Mouse (Mus musculus) spleen, postnatal 36 days (tissue): ENCODE measurements around the gene Hist1h4h.
"Not testable (repeated sequence)": the region's sequence is repeated elsewhere in the genome, so short reads cannot be mapped to it uniquely, and the experiment has no call there.

Source experiments
- DNase-seq, 2 experiments: peaks; one replicate each; pipeline ENCODE4 v3.0.0; 2022; ENCODE audit warnings: low spot score in 2 of 2, mixed read lengths in 1 of 2

The Hist1h4h gene

GRCm38 (mm10) chr13:23534368-23535131 is 3.7 kb downstream of the Hist1h4h start:
- DNase-seq, result no peak

DNA sequence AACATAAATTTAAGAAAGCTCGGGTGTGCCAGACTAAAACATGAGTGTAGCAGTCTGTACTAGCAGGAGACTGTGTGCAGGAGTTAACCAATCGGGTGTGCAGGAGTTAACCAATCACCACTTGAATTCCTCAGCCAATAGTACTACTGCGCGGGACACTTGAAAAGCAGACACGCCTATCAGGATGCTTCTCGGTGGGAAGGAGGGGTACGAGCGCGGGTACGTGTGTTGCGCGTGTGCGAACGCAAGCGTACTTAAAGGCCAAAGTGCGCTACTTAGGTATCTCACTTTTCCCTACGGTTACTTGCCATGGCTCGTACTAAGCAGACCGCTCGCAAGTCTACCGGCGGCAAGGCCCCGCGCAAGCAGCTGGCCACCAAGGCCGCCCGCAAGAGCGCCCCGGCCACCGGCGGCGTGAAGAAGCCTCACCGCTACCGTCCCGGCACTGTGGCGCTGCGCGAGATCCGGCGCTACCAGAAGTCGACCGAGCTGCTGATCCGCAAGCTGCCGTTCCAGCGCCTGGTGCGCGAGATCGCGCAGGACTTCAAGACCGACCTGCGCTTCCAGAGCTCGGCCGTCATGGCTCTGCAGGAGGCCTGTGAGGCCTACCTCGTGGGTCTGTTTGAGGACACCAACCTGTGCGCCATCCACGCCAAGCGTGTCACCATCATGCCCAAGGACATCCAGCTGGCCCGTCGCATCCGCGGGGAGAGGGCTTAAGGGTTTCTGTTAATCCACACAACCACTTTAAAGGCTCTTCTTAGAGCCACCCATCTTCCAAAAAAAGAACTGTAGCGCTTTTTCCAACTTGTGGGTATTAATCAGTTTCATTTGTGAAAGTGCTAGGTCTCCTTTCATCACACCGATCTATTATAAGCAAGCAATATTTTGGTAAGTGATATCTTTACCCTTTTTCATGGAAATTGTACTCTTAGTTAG is 4.6 kb downstream of the Hist1h4h start, which contains the start of gene Hist1h3g:
Gene Hist1h3g, plus strand, starts transcription at position 286 of the 939 bp plus-strand sequence.
- DNase-seq, result peak; percentile 87 to 92

DNA sequence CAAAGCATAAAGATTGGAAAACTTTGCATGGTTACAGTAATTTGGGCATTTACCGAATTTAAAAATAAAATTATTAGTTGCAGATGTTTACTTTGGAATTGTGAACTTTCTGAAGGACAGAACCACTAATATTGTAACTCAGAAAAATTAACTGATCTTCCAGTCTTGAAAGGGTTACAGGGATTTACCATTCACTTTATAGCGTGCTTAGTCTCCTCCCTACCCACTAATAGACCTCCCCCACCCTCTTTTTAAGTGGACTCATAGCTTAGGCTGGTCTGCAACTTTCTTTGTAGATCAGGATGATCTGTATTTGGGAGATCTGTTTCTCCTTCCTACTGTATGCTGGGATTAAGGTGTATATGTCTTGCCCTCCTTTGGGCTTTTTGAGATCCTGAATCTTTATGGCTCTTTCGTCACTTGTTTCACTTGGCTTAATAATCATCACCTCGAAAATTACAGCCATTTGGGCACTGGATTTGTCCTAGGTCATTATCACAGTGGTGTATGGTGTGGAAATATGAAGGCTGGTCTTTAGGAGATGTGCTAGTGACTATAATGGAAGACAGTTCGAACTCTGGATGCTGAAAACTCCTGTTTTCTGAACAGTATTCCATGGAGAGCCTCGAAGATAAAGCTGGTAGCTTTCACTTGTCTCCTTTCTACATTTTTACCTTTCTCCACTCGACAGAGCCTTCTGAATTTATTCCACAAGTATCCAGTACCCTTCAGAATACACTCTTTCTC is 5.4 kb downstream of the Hist1h4h start:
- no peak for DNase-seq

GRCm38 (mm10) chr13:23537006-23537710 is 6.3 kb downstream of the Hist1h4h start:
- DNase-seq, result no peak

GRCm38 (mm10) chr13:23538249-23538648 is 7.4 kb downstream of the Hist1h4h start:
- DNase-seq, result no peak

- DNase-seq, result not testable (repeated sequence)
Observed at GRCm38 (mm10) chr13:23539821-23540220, 9.0 kb downstream of the Hist1h4h start.

- DNase-seq, result no peak
Observed at GRCm38 (mm10) chr13:23541497-23541896, 10.6 kb downstream of the Hist1h4h start.

DNA sequence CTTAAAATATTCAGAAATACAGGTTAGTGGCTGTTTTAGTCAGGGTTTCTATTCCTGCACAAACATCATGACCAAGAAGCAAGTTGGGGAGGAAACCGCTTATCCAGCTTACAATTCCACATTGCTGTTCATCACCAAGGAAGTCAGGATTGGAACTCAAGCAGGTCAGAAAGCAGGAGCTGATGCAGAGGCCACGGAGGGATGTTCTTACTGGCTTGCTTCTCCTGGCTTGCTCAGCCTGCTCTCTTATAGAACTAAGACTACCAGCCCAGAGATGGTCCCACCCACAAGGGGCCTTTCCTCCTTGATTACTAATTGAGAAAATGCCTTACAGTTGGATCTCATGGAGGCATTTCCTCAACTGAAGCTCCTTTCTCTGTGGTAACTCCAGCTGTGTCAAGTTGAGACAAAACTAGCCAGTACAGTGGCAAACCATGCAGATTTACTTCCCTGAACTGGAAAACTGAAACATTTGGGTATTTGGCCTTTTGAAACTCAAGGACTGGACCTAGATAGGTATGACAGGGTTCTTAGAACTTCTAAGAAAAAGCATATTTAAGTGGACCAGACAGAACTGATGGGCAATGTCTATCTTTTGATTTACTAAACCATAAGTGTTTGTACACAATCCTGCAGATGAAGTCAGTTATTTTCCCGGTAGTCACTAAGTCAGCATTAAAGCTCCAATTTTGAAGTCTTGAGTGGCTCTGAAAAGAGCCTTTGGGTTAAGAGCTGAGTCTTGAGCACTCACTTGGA is 11.6 kb downstream of the Hist1h4h start:
- DNase-seq, result not testable (repeated sequence)

- peak; percentile 87 to 92 for DNase-seq
Observed at GRCm38 (mm10) chr13:23542999-23543607, 12.3 kb downstream of the Hist1h4h start, which contains the start of gene Hist1h2bh. TSS of gene Hist1h2bh (minus strand) at chr13:23543392.

- DNase-seq, result peak; percentile 80 to 88
Observed at GRCm38 (mm10) chr13:23543965-23544786, 13.3 kb downstream of the Hist1h4h start, which contains the start of gene Hist1h3f. TSS of gene Hist1h3f (plus strand) at chr13:23544052.

- DNase-seq, result not testable (repeated sequence)
Observed at GRCm38 (mm10) chr13:23544787-23545120, 13.9 kb downstream of the Hist1h4h start.

DNA sequence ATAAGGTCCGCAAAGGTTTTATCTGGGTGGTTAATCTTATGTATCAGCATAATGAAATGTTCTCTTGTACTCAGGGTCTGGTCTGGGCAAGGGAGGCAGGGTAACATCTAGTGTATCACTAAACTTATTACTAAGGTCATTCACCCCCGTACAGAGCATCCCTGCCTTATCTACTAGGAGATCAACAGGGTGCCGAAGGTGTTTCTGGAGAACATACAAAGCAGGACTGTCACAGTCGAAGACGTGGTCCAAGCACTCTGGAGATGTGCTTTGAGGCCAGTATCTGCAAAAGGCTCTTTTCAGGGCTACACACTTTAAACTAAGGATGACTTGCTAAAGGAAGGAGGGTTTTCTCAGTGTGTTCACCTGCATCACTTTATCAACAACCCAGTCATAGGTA is 15.8 kb downstream of the Hist1h4h start:
- DNase-seq, result no peak

DNA sequence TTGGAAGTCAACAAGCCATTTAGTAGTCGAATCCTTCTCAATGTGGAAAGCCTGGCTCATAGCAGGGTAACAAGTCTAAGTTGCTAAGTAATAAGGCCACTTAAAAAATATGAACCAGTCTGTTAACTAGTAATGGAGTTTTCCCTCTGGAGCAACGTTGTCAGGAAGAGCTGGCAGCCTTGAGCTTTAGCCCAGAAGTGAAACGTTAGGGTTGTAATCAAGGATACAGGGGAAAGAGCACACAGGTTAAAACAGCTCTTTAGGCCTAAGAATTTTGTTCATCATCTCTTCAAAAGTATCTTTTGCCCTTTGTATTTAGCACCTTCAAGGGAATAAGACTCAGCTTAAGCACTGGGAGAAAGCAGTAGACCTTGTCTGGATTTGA is 19.9 kb downstream of the Hist1h4h start:
- no peak for DNase-seq

GRCm38 (mm10) chr13:23551146-23551834 is 20.4 kb downstream of the Hist1h4h start, which contains the start of gene Hist1h4f:
TSS of gene Hist1h4f (minus strand) at chr13:23551648.
- DNase-seq, result peak; percentile 81 to 89

DNA sequence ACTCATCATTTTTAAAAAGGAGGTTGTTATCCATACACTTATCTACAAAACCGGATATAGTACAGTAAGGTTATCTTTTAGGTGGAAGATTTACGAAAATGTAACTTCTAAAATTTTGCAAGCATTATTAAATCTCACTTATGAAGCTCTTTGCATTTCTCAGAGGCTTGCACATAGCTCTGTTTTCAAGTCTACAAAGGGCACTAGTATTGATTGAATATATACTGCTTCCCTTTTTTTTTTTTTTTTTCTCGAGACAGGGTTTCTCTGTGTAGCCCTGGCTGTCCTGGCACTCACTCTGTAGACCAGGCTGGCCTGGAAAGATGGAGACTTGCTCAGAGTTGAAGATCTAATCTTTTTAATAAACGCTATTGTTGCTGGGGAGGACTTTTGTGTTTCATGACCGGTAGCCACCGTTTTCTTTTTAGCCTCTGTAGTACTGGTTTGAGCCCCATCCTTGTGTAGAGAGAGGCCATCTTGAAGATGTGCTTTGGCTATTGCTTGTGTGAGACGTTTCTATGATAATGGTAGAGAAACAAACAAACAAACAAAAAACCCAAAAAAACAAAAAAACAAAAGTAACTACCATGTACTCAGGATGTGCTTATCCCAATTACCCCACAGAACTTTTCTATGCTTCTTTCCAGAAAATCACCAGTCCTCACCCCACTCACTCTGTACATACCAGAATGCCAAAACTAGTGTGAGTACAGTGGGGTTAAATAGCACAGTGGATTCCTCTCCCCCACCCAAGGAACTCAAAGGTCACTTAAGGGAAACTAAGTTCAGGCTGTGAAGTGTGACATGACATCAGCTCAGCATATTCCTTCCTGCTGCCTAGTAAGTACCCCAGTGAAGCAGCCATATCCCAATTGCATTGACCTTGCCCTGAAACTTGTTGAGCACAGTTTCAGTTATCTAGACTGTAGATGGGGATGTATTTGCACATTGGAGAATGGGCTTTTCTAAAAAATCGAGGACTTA is 21.4 kb downstream of the Hist1h4h start:
- DNase-seq, result no peak

DNA sequence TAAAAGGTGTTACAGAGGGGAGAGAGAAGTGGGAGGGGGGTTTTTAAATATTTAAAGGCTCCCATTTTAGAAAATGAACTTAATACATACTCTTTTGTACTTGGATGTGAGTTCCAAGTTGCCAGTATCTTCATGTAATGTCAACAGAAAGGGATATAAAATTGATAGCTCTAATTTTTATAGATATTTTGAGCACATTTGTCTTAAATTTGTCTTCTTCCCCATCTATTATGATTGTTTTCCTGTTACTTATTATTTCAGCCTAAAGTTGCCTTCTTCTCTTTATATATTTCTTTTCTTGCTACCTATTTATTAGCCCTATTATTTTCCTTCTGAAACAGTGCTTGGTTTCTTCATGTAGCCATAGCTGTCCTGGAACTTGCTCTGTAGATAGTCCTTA is 22.1 kb downstream of the Hist1h4h start, which contains the start of gene Hist1h1d:
Gene Hist1h1d, plus strand, starts transcription at position 301 of the 400 bp plus-strand sequence.
- DNase-seq, result no peak

DNA sequence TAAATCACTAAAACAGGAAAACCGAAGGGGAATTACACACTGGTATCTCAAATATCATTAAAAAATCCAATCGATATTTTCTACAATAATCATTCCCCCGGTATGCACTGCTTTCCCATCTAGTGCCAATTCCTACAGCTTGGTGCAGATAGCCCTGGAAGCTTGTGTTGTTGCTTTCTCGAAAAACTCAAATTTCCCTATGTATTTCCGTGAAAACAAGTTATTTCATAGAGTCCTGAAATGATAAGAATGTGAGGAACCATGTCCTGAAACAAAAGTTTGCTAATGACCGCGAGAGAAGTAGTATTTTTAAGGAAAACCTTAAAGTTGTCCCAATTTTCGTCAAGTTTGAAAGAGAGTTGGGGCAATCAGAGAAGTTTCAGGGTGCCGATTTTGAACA is 23.5 kb downstream of the Hist1h4h start:
- DNase-seq, result no peak
